Mouse (Mus musculus) ES-E14 (cell line): ENCODE measurements around the gene Dock4.

Source experiments
- CHD2 ChIP-seq: IDR thresholded peaks from 2 replicates; pipeline ENCODE4 v1.6.1; 2014; ENCODE audit warnings: mild to moderate bottlenecking, low read depth, low read length, inconsistent platforms
- ZNF384 ChIP-seq: IDR thresholded peaks from 2 replicates; pipeline ENCODE4 v1.6.1; 2012; ENCODE audit warnings: low read depth, low read length, inconsistent platforms

GRCm38 (mm10) chr12:40574051-40574450 is 128.3 kb downstream of the Dock4 start:
- TF ChIP-seq ZNF384 = no peak
- no peak for TF ChIP-seq CHD2
